Mouse (Mus musculus) myocyte (in vitro differentiated cells): ENCODE measurements at regions not wholly inside any gene's neighbourhood (a gene's known extent, or its start where the extent isn't known, plus 50 kb on each side); places are given as distances from the start of the nearest gene placed in this dataset.

Experiments used
- H3K27me3 ChIP-seq: one replicate; pipeline ENCODE4 v1.6.1; 2011; ENCODE audit not compliant: control insufficient read depth, insufficient read depth, insufficient read length
- H3K36me3 ChIP-seq: one replicate; pipeline ENCODE4 v1.6.1; 2011; ENCODE audit not compliant: control insufficient read depth, insufficient read depth
- H3K4me2 ChIP-seq: one replicate; pipeline ENCODE4 v1.6.1; 2011; ENCODE audit warnings: low read depth, control low read depth
- H3K4me3 ChIP-seq: one replicate; pipeline ENCODE4 v1.5.1; 2011; ENCODE audit warnings: mild to moderate bottlenecking, control low read depth, moderate library complexity
- H3K79me2 ChIP-seq: one replicate; pipeline ENCODE4 v1.6.1; 2011; ENCODE audit not compliant: control insufficient read depth, insufficient read depth
- H3ac ChIP-seq: one replicate; pipeline ENCODE4 v1.6.1; 2011; ENCODE audit not compliant: control insufficient read depth, insufficient read length
- CEBPB ChIP-seq: IDR thresholded peaks from 2 replicates; pipeline ENCODE4 v1.6.1; 2011; ENCODE audit warnings: mild to moderate bottlenecking, moderate library complexity; ENCODE audit not compliant: poor library complexity, insufficient read depth, severe bottlenecking
- E2F4 ChIP-seq: IDR thresholded peaks from one replicate; pipeline ENCODE4 v1.6.1; 2011; ENCODE audit warnings: mild to moderate bottlenecking, control low read depth, moderate library complexity; ENCODE audit not compliant: insufficient read depth
- MAX ChIP-seq: IDR thresholded peaks from one replicate; pipeline ENCODE4 v1.6.1; 2011; ENCODE audit warnings: low read depth, mild to moderate bottlenecking, control low read depth
- MYOD1 ChIP-seq, 3 experiments: IDR thresholded peaks; one replicate each; pipeline ENCODE4 v1.6.1; 2011; ENCODE audit warnings: control low read depth in 2 of 3, low read depth in 2 of 3, mild to moderate bottlenecking in 2 of 3, moderate library complexity in 1 of 3; ENCODE audit not compliant: insufficient read length in 2 of 3, control insufficient read depth in 1 of 3
- MYOG ChIP-seq, 3 experiments: IDR thresholded peaks; one replicate each; pipeline ENCODE4 v1.6.1; 2011; ENCODE audit warnings: control low read depth in 2 of 3, low read depth in 2 of 3, mild to moderate bottlenecking in 2 of 3; ENCODE audit not compliant: insufficient read length in 2 of 3, control insufficient read depth in 1 of 3, insufficient read depth in 1 of 3
- POLR2A ChIP-seq: IDR thresholded peaks from one replicate; pipeline ENCODE4 v1.6.1; 2011; ENCODE audit warnings: low read depth, mild to moderate bottlenecking, control low read depth, moderate library complexity; ENCODE audit not compliant: insufficient read length
- POLR2AphosphoS2 ChIP-seq: IDR thresholded peaks from one replicate; pipeline ENCODE4 v1.6.1; 2011; ENCODE audit warnings: low read depth, control low read depth; ENCODE audit not compliant: insufficient read length
- REST ChIP-seq: IDR thresholded peaks from one replicate; pipeline ENCODE4 v1.6.1; 2011; ENCODE audit warnings: mild to moderate bottlenecking, control low read depth, moderate library complexity; ENCODE audit not compliant: insufficient read depth, insufficient read length
- SRF ChIP-seq: IDR thresholded peaks from one replicate; pipeline ENCODE4 v1.6.1; 2011; ENCODE audit warnings: low read depth; ENCODE audit not compliant: control insufficient read depth, insufficient read length
- TCF12 ChIP-seq: IDR thresholded peaks from one replicate; pipeline ENCODE4 v1.6.1; 2011; ENCODE audit warnings: mild to moderate bottlenecking, control low read depth; ENCODE audit not compliant: poor library complexity, insufficient read depth, severe bottlenecking
- TCF3 ChIP-seq: IDR thresholded peaks from one replicate; pipeline ENCODE4 v1.6.1; 2011; ENCODE audit warnings: low read depth, control low read depth; ENCODE audit not compliant: insufficient read length
- USF1 ChIP-seq: IDR thresholded peaks from one replicate; pipeline ENCODE4 v1.6.1; 2011; ENCODE audit warnings: low read depth, mild to moderate bottlenecking, control low read depth, moderate library complexity

- H3K27me3 ChIP-seq: no peaks in the 10 kb centered on the region
- no peak overlapping the region for H3K4me3 ChIP-seq
- H3K4me2 ChIP-seq: no peak overlapping the region
- TF ChIP-seq MAX: no peak
- no peak for TF ChIP-seq E2F4
- TF ChIP-seq MYOG (IDR thresholded peaks at IDR 0.05; ENCODE audit: control insufficient read depth in 1 of 3, insufficient read depth in 1 of 3, insufficient read length in 2 of 3, low read depth in 2 of 3): no peak
- no peak for TF ChIP-seq CEBPB
- no peaks in the 10 kb centered on the region for H3K79me2 ChIP-seq
- H3ac ChIP-seq: no peak overlapping the region
- no peaks in the 10 kb centered on the region for H3K36me3 ChIP-seq
Measured at GRCm38 (mm10) chr11:48186604-48187003, 197.8 kb upstream of the Sgcd start.

DNA sequence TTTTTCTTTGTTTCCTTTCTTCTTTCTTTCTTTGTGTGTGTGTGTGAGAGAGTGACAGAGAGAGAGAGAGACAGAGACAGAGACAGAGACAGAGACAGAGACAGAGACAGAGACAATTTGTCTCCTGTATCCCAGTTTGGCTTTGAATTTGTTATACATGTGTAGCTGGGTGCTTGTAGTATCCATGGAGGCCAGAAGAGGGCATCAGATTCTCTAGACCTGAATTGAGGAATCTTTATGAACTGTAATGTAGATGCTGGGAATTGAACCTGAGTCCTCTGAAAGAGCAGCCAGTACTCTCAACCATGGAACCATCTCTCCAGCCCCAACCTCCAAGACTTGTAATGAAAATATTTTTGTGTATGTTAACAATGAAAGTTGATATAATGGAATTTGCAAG is 190.2 kb upstream of the Sgcd start:
- Histone ChIP-seq H3K27me3 (no peaks in the 10 kb centered on the region), H3K4me2 (no peak overlapping the region), H3K36me3 (no peaks in the 10 kb centered on the region), H3K79me2 (no peaks in the 10 kb centered on the region), H3ac (no peak overlapping the region), H3K4me3 (no peak overlapping the region)
- no peak for TF ChIP-seq SRF
- TF ChIP-seq POLR2A: no peak

- no peaks in the 10 kb centered on the region for H3K27me3 ChIP-seq
- TF ChIP-seq POLR2A (no peak), POLR2AphosphoS2 (no peak), E2F4 (no peak), MYOD1 (IDR thresholded peaks at IDR 0.05; ENCODE audit: control insufficient read depth in 1 of 3, insufficient read length in 2 of 3, low read depth in 2 of 3) (no peak), CEBPB (no peak), TCF3 (no peak), REST (no peak), USF1 (no peak), SRF (no peak), MYOG (IDR thresholded peaks at IDR 0.05; ENCODE audit: control insufficient read depth in 1 of 3, insufficient read depth in 1 of 3, insufficient read length in 2 of 3, low read depth in 2 of 3) (no peak), MAX (no peak), TCF12 (no peak)
- H3K79me2 ChIP-seq: no peaks in the 10 kb centered on the region
Measured at GRCm38 (mm10) chr11:48178174-48178573, 189.4 kb upstream of the Sgcd start.

GRCm38 (mm10) chr11:48176451-48176850 is 187.7 kb upstream of the Sgcd start:
- Histone ChIP-seq H3K79me2 (no peaks in the 10 kb centered on the region), H3K4me2 (no peak overlapping the region), H3K36me3 (no peaks in the 10 kb centered on the region), H3ac (no peak overlapping the region), H3K27me3 (no peaks in the 10 kb centered on the region), H3K4me3 (no peak overlapping the region)
- TF ChIP-seq MYOD1 (IDR thresholded peaks at IDR 0.05; ENCODE audit: control insufficient read depth in 1 of 3, insufficient read length in 2 of 3, low read depth in 2 of 3) (no peak), MAX (no peak), POLR2A (no peak), TCF12 (no peak), TCF3 (no peak)

More at GRCm38 (mm10) chr11:48178174-48178573, 189.4 kb upstream of the Sgcd start:
- Histone ChIP-seq H3K4me2 (no peak overlapping the region), H3K36me3 (no peaks in the 10 kb centered on the region), H3K4me3 (no peak overlapping the region), H3ac (no peak overlapping the region)

DNA sequence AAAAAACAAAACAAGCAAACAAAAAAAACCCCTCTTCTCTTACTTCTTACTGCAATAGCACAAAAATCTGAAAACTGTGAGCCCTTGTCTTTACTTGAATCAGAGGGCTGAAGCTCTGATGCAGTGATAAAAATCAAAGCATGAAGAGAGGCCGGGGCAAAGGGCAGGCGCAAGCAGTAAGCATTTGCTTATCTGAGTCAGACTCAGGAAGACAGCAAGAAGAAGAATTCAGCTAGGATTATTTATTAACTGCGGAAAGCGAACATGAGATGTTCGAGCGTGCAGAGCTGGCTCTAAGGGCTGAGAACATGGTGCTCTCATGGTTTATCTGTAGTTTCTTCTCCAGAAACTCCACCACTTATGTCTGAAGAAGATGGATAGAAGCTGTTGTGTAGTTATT is 163.4 kb upstream of the Sgcd start:
- H3K36me3 ChIP-seq: no peaks in the 10 kb centered on the region
- no peak for TF ChIP-seq TCF3
- TF ChIP-seq MYOD1 (IDR thresholded peaks at IDR 0.05; ENCODE audit: control insufficient read depth in 1 of 3, insufficient read length in 2 of 3, low read depth in 2 of 3): no peak
- TF ChIP-seq CEBPB: no peak
- TF ChIP-seq USF1: no peak
- no peak for TF ChIP-seq SRF
- no peak for TF ChIP-seq TCF12
- TF ChIP-seq MYOG (IDR thresholded peaks at IDR 0.05; ENCODE audit: control insufficient read depth in 1 of 3, insufficient read depth in 1 of 3, insufficient read length in 2 of 3, low read depth in 2 of 3): no peak
- TF ChIP-seq REST: no peak
- TF ChIP-seq E2F4: no peak
- no peak for TF ChIP-seq POLR2AphosphoS2
- TF ChIP-seq MAX: no peak
- TF ChIP-seq POLR2A: no peak
- no peaks in the 10 kb centered on the region for H3K79me2 ChIP-seq
- no peaks in the 10 kb centered on the region for H3K27me3 ChIP-seq
- H3K4me2 ChIP-seq: no peak overlapping the region
- H3K4me3 ChIP-seq: no peak overlapping the region
- H3ac ChIP-seq: no peak overlapping the region

DNA sequence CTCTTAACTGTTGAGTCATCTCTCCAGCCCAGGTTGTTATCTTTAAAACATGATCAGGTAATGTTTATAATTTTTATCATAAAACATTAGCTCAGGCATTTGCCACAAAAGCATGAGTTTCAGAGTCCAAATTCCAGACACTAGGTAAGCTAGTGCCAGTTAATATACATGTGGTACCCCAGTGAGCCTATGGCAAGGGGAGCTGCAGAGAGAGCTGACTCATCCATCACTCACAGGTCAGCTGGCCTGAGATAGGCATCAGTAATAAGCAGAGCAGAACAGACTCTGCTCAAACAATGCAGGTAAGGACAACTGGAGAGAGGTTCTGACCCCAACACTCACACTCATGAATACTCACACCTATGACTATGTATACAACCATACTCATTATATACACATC is 144.6 kb upstream of the Sgcd start:
- Histone ChIP-seq H3K4me2 (no peak overlapping the region), H3K79me2 (no peaks in the 10 kb centered on the region), H3K36me3 (no peaks in the 10 kb centered on the region), H3K4me3 (no peak overlapping the region), H3ac (no peak overlapping the region), H3K27me3 (no peaks in the 10 kb centered on the region)
- TF ChIP-seq USF1: no peak
- TF ChIP-seq MYOD1 (IDR thresholded peaks at IDR 0.05; ENCODE audit: control insufficient read depth in 1 of 3, insufficient read length in 2 of 3, low read depth in 2 of 3): no peak
- TF ChIP-seq SRF: no peak
- TF ChIP-seq MYOG (IDR thresholded peaks at IDR 0.05; ENCODE audit: control insufficient read depth in 1 of 3, insufficient read depth in 1 of 3, insufficient read length in 2 of 3, low read depth in 2 of 3): no peak
- no peak for TF ChIP-seq MAX
- TF ChIP-seq POLR2A: no peak
- no peak for TF ChIP-seq REST
- TF ChIP-seq TCF12: no peak
- no peak for TF ChIP-seq TCF3
- no peak for TF ChIP-seq CEBPB
- no peak for TF ChIP-seq POLR2AphosphoS2
- no peak for TF ChIP-seq E2F4
